Mouse (Mus musculus): ENCODE data around the gene Chsy1. TPM values are rescaled to one million over a fixed set of nuclear protein-coding genes. Genes with fewer than 3 reads are reported as not detected.
A peak's percentile ranks its signal among the peaks of the same experiment; 100 is the strongest.

The Chsy1 gene
- polyA plus RNA-seq, 1 experiment = 11.2 TPM

- Histone ChIP-seq H3K4me3 (replicated peaks; ENCODE audit: control insufficient read depth, low read depth, low read length) (no peak overlapping the region), H3K27ac (ENCODE audit: control insufficient read depth, insufficient read depth, low read depth, low read length, poor library complexity) (no peak overlapping the region), H3K4me1 (ENCODE audit: control insufficient read depth, insufficient read depth, low read length) (no peaks in the 10 kb centered on the region; the same call in 1 of the 2 replicates)
- WGBS = 92% methylated on average over 7 of the region's 7 CpGs
- TF ChIP-seq POLR2A (IDR thresholded peaks at IDR 0.05; ENCODE audit: borderline replicate concordance, control insufficient read depth, low read depth, low read length) = no peak
- TF ChIP-seq CTCF (IDR thresholded peaks at IDR 0.05; ENCODE audit: control insufficient read depth, insufficient read depth, low read length) = no peak
Observed at GRCm38 (mm10) chr7:66162489-66162888, 53.2 kb downstream of the Chsy1 start.

- 91% methylated on average over 1 of the region's 1 CpGs for WGBS
- Histone ChIP-seq H3K27ac (ENCODE audit: control insufficient read depth, insufficient read depth, low read depth, low read length, poor library complexity) (no peak overlapping the region), H3K4me3 (replicated peaks; ENCODE audit: control insufficient read depth, low read depth, low read length) (no peak overlapping the region), H3K4me1 (ENCODE audit: control insufficient read depth, insufficient read depth, low read length) (no peaks in the 10 kb centered on the region; the same call in 1 of the 2 replicates)
- TF ChIP-seq CTCF (IDR thresholded peaks at IDR 0.05; ENCODE audit: control insufficient read depth, insufficient read depth, low read length) = no peak
- TF ChIP-seq POLR2A (IDR thresholded peaks at IDR 0.05; ENCODE audit: borderline replicate concordance, control insufficient read depth, low read depth, low read length) = no peak
Observed at GRCm38 (mm10) chr7:66162981-66163380, 53.7 kb downstream of the Chsy1 start.

- 86% methylated on average over 9 of the region's 9 CpGs for WGBS
- no peaks in the 10 kb centered on the region; the same call in 1 of the 2 replicates for H3K4me1 ChIP-seq (ENCODE audit: control insufficient read depth, insufficient read depth, low read length)
Observed at GRCm38 (mm10) chr7:66164427-66165031, 55.2 kb downstream of the Chsy1 start.

GRCm38 (mm10) chr7:66165036-66165798 lies 55.9 kb downstream of the Chsy1 start:
- Histone ChIP-seq H3K27ac (ENCODE audit: control insufficient read depth, insufficient read depth, low read depth, low read length, poor library complexity) (no peak overlapping the region), H3K4me1 (ENCODE audit: control insufficient read depth, insufficient read depth, low read length) (no peaks in the 10 kb centered on the region), H3K4me3 (replicated peaks; ENCODE audit: control insufficient read depth, low read depth, low read length) (no peak overlapping the region)
- TF ChIP-seq CTCF (IDR thresholded peaks at IDR 0.05; ENCODE audit: control insufficient read depth, insufficient read depth, low read length) (no peak), POLR2A (IDR thresholded peaks at IDR 0.05; ENCODE audit: borderline replicate concordance, control insufficient read depth, low read depth, low read length) (no peak)
- WGBS = 92% methylated on average over 5 of the region's 5 CpGs

More at GRCm38 (mm10) chr7:66164427-66165031, 55.2 kb downstream of the Chsy1 start:
- no peak for TF ChIP-seq POLR2A (IDR thresholded peaks at IDR 0.05; ENCODE audit: borderline replicate concordance, control insufficient read depth, low read depth, low read length)
- TF ChIP-seq CTCF (IDR thresholded peaks at IDR 0.05; ENCODE audit: control insufficient read depth, insufficient read depth, low read length) = no peak
- Histone ChIP-seq H3K4me3 (replicated peaks; ENCODE audit: control insufficient read depth, low read depth, low read length) (no peak overlapping the region), H3K27ac (ENCODE audit: control insufficient read depth, insufficient read depth, low read depth, low read length, poor library complexity) (no peak overlapping the region)

- H3K4me1 ChIP-seq (ENCODE audit: control insufficient read depth, insufficient read depth, low read length) = no peaks in the 10 kb centered on the region
- H3K27ac ChIP-seq (ENCODE audit: control insufficient read depth, insufficient read depth, low read depth, low read length, poor library complexity) = no peak overlapping the region
- H3K4me3 ChIP-seq (replicated peaks; ENCODE audit: control insufficient read depth, low read depth, low read length) = no peak overlapping the region
- TF ChIP-seq CTCF (IDR thresholded peaks at IDR 0.05; ENCODE audit: control insufficient read depth, insufficient read depth, low read length) (no peak), POLR2A (IDR thresholded peaks at IDR 0.05; ENCODE audit: borderline replicate concordance, control insufficient read depth, low read depth, low read length) (no peak)
- WGBS = 74% methylated on average over 7 of the region's 7 CpGs
Observed at GRCm38 (mm10) chr7:66168877-66169276, 59.6 kb downstream of the Chsy1 start.

- Histone ChIP-seq H3K4me3 (replicated peaks; ENCODE audit: control insufficient read depth, low read depth, low read length) (no peak overlapping the region), H3K27ac (ENCODE audit: control insufficient read depth, insufficient read depth, low read depth, low read length, poor library complexity) (no peak overlapping the region), H3K4me1 (ENCODE audit: control insufficient read depth, insufficient read depth, low read length) (no peaks in the 10 kb centered on the region)
- TF ChIP-seq CTCF (IDR thresholded peaks at IDR 0.05; ENCODE audit: control insufficient read depth, insufficient read depth, low read length) (no peak), POLR2A (IDR thresholded peaks at IDR 0.05; ENCODE audit: borderline replicate concordance, control insufficient read depth, low read depth, low read length) (no peak)
- 62% methylated on average over 6 of the region's 6 CpGs for WGBS
Observed at GRCm38 (mm10) chr7:66169476-66169875, 60.2 kb downstream of the Chsy1 start.

GRCm38 (mm10) chr7:66170802-66171505 lies 61.6 kb downstream of the Chsy1 start:
- H3K4me1 ChIP-seq (ENCODE audit: control insufficient read depth, insufficient read depth, low read length) = peaks cover 4% of the 10 kb centered on the region
- no peak for TF ChIP-seq POLR2A (IDR thresholded peaks at IDR 0.05; ENCODE audit: borderline replicate concordance, control insufficient read depth, low read depth, low read length)
- no peak for TF ChIP-seq CTCF (IDR thresholded peaks at IDR 0.05; ENCODE audit: control insufficient read depth, insufficient read depth, low read length)
- H3K27ac ChIP-seq (ENCODE audit: control insufficient read depth, insufficient read depth, low read depth, low read length, poor library complexity) = no peak overlapping the region
- WGBS = 92% methylated on average over 27 of the region's 27 CpGs
- no peak overlapping the region for H3K4me3 ChIP-seq (replicated peaks; ENCODE audit: control insufficient read depth, low read depth, low read length)

GRCm38 (mm10) chr7:66175738-66176137 lies 66.4 kb downstream of the Chsy1 start:
- peak overlapping the region; percentile 79 for H3K27ac ChIP-seq (ENCODE audit: control insufficient read depth, insufficient read depth, low read depth, low read length, poor library complexity)
- peaks cover 18% of the 10 kb centered on the region for H3K4me1 ChIP-seq (ENCODE audit: control insufficient read depth, insufficient read depth, low read length)
- 13% methylated on average over 6 of the region's 6 CpGs for WGBS
- TF ChIP-seq CTCF (IDR thresholded peaks at IDR 0.05; ENCODE audit: control insufficient read depth, insufficient read depth, low read length) (no peak), POLR2A (IDR thresholded peaks at IDR 0.05; ENCODE audit: borderline replicate concordance, control insufficient read depth, low read depth, low read length) (0 out of 2 replicates have a peak, but pooled peaks have one; percentile 17)
- H3K4me3 ChIP-seq (replicated peaks; ENCODE audit: control insufficient read depth, low read depth, low read length) = peak overlapping the region; percentile 43

Measured in bone marrow, adult 2 months (tissue).